Mouse (Mus musculus) liver, embryonic 16.5 days (tissue): ENCODE data around the gene Pitpnc1. TPM values are rescaled to one million over a fixed set of nuclear protein-coding genes. Genes with fewer than 3 reads are reported as not detected.
A peak's percentile ranks its signal among the peaks of the same experiment; 100 is the strongest.

Experiments
- ATAC-seq: fragments of 200-750 bp; cut with Nextera tagmentation; 2 replicates; pipeline ENCODE4 v1.8.0; 2017; ENCODE audit warnings: low read depth, mild to moderate bottlenecking, moderate number of reproducible peaks, moderate library complexity
- H3K27ac ChIP-seq: fragments of 300-500 bp; sonication (generic); 2 replicates; pipeline ENCODE4 v1.5.1; 2014; ENCODE audit warnings: mild to moderate bottlenecking, low read length
- H3K27me3 ChIP-seq: fragments of 300-500 bp; sonication (generic); 2 replicates; pipeline ENCODE4 v1.6.1; 2014; ENCODE audit warnings: low read depth, low read length, mixed read lengths; ENCODE audit not compliant: control insufficient read depth, insufficient read depth
- H3K36me3 ChIP-seq: fragments of 300-500 bp; sonication (generic); 2 replicates; pipeline ENCODE4 v1.6.1; 2014; ENCODE audit warnings: mild to moderate bottlenecking; ENCODE audit not compliant: control insufficient read depth, insufficient read depth
- H3K4me1 ChIP-seq: fragments of 300-500 bp; sonication (generic); 2 replicates; pipeline ENCODE4 v1.6.1; 2014; ENCODE audit warnings: low read depth, low read length, mixed read lengths; ENCODE audit not compliant: control insufficient read depth
- H3K4me2 ChIP-seq: fragments of 300-500 bp; sonication (generic); 2 replicates; pipeline ENCODE4 v1.6.1; 2014; ENCODE audit warnings: low read depth, low read length, mixed read lengths
- H3K4me3 ChIP-seq: fragments of 300-500 bp; sonication (generic); 2 replicates; pipeline ENCODE4 v1.5.1; 2014; ENCODE audit warnings: low read depth, mild to moderate bottlenecking, low read length
- H3K9ac ChIP-seq: fragments of 300-500 bp; sonication (generic); 2 replicates; pipeline ENCODE4 v1.6.1; 2014; ENCODE audit warnings: low read depth, low read length
- H3K9me3 ChIP-seq: fragments of 300-500 bp; sonication (generic); replicated peaks from 2 replicates; pipeline ENCODE4 v1.6.1; 2016; ENCODE audit warnings: low read length; ENCODE audit not compliant: control insufficient read depth
- WGBS: fragments of 180-500 bp; shearing (Covaris S2); extraction: QIAGEN DNeasy Blood & Tissue Kit; methylation state at CpG from one replicate; pipeline ENCODE4 v1.1.7; 2014; ENCODE audit not compliant: insufficient replicate concordance; 5-methylcytosine and 5-hydroxymethylcytosine counted together
- polyA plus RNA-seq: library from polyadenylated mRNA; unstranded; fragments of >200 nt; fragmentation: Nextera tagmentation; extraction: Ambion mirVana; gene quantifications from 2 replicates; pipeline ENCODE4 v1.2.1, GENCODE M21; 2015

Pitpnc1 gene
- polyA plus RNA-seq, 1 experiment from 2014 or later = 7.6 TPM

DNA sequence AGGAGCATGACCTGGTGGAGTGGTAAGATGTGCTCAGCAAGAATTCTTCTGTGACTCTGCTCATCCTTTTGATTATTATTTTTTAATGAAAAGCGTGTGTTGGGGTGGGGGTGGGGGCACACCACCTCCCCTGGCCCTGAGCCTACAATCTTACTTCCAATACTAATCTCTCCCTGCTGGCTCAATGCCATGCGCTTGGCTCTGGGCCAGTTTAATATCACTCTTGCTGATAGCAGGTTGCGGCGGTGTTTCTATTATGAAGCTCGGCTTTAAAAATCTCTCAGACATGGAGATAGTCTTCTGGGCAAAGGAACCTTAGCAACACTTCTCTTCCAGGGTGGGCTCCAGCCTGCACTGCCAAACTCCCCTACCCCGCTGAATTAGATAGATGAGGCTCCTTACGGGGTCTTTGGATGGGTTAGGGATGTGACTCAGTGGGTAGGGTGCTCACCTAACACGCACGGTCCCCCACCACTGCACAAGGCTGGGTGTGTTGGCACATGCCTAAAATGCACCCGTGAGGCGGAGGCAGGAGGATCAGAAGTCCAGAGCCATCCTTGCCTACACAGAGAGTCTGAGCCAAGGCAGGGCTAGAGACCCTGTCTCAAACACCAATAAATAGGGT lies 198.0 kb downstream of the Pitpnc1 start:
- Histone ChIP-seq H3K4me3 (no peak overlapping the region), H3K9ac (no peak overlapping the region), H3K4me2 (no peak overlapping the region), H3K27ac (no peak overlapping the region), H3K4me1 (peaks cover 7% of the 10 kb centered on the region; the same call in 1 of the 2 replicates), H3K36me3 (no peaks in the 10 kb centered on the region), H3K27me3 (no peaks in the 10 kb centered on the region), H3K9me3 (0 out of 2 replicates have a peak, but pooled peaks cover 2% of the 10 kb centered on the region)
- WGBS = 81% methylated on average over 11 of the region's 11 CpGs
- no peak for ATAC-seq

DNA sequence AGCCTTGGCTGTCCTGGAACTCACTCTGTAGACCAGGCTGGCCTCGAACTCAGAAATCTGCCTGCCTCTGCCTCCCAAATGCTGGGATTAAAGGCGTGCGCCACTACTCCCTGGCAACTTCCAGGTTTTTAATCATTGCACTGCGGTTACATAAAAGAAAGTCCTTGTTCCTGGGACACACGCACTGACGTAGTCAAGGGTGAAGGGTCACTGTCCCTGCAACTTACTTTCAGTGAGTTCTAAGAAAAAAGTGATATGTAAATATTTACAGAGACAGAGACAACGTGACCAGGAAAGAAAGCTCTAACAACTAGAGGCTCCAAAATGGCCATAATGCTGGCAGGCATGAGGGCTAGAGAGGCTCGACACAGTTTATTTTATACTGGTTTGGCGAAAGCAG lies 199.9 kb downstream of the Pitpnc1 start:
- peak; percentile 58 for ATAC-seq

DNA sequence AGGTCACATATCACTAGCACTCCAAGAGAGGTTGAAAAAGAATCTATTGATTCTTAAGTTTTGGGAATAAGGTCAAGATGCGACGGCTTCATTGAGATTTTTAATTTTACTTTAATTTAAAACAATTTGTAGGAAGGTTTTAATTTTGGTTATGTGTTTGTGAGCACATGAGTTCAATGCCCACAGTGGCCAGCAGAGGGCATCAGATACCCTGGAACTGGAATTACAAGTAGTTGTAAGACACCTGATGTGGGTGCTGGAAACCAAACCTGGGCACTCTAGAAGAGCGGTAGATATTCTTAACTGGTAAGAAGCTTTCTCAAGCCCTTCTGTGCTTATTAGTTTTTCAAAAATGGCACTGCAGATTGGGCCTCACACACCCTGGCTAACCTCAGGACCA lies 203.0 kb downstream of the Pitpnc1 start:
- Histone ChIP-seq H3K4me3 (no peak overlapping the region), H3K9me3 (0 out of 2 replicates have a peak, but pooled peaks cover 2% of the 10 kb centered on the region), H3K9ac (no peak overlapping the region), H3K27me3 (no peaks in the 10 kb centered on the region), H3K4me2 (no peak overlapping the region), H3K27ac (no peak overlapping the region), H3K36me3 (no peaks in the 10 kb centered on the region), H3K4me1 (peaks cover 2% of the 10 kb centered on the region; the same call in 1 of the 2 replicates)
- 81% methylated on average over 3 of the region's 3 CpGs for WGBS
- ATAC-seq = no peak

More for the DNA sequence above, 199.9 kb downstream of the Pitpnc1 start:
- Histone ChIP-seq H3K9me3 (0 out of 2 replicates have a peak, but pooled peaks cover 2% of the 10 kb centered on the region), H3K4me1 (peaks cover 3% of the 10 kb centered on the region; the same call in 1 of the 2 replicates), H3K9ac (no peak overlapping the region), H3K27me3 (no peaks in the 10 kb centered on the region), H3K27ac (0 out of 2 replicates have a peak overlapping the region, but pooled peaks have one; percentile 14), H3K36me3 (no peaks in the 10 kb centered on the region), H3K4me3 (no peak overlapping the region), H3K4me2 (no peak overlapping the region)
- WGBS = 76% methylated on average over 9 of the region's 9 CpGs

DNA sequence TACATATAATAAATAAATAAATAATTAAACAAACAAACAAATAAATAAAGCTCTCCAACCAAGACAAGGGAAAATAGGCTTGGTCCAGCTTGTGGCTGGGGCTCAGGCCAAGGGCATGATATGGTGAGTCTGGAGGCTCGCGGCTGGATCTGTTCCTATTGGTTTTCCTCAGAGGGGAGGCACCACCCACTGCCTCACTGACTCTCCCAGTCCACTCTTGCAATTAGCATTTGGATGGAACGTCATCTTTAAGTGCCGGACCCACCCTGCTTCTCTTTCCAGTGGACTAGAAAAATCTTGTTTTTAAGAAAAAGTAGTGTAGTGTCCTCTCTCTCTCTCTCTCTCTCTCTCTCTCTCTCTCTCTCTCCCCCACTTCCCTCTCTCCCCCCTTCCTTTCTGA lies 204.6 kb downstream of the Pitpnc1 start:
- 0 out of 2 replicates have a peak, but pooled peaks cover 2% of the 10 kb centered on the region for H3K9me3 ChIP-seq
- no peak overlapping the region for H3K4me2 ChIP-seq
- no peak overlapping the region for H3K4me3 ChIP-seq
- H3K27ac ChIP-seq = no peak overlapping the region
- no peaks in the 10 kb centered on the region for H3K27me3 ChIP-seq
- H3K9ac ChIP-seq = no peak overlapping the region
- no peaks in the 10 kb centered on the region for H3K4me1 ChIP-seq
- no peaks in the 10 kb centered on the region for H3K36me3 ChIP-seq
- ATAC-seq = no peak
- 81% methylated on average over 4 of the region's 4 CpGs for WGBS

DNA sequence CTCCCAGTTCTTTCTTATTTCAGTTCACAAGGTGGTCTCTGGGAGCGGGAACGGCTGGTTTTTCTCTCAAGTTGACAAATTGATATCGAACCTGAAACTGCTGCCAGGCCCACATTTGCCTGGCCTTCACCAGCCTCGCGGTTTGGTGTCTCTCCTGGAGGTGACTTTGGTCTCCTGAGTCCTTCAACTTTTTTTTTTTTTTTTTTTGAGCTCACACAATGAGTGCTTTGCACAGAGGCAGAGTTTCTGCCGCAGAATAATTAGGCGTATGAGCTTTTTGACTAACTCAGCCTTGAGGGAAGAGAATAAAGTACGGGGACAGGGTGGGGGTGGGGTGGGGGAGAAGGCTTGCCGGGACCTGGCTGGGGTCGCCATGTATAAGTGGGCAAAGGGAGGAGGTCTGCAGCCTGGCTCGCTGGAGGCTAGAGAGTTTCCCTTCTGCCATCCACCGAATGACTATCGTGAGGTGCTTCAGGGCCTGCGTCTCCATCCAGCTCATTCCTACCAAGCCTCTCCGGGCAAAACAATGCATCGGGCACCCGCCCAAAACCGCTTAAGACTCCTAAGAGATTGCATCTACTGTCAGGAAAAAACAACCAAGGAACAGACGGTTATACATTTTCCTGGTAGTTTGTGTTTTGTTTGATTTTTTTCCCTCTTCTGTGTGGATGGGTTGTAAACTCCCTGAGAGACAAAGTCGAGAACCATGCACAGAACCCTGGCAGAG lies 205.4 kb downstream of the Pitpnc1 start:
- no peaks in the 10 kb centered on the region for H3K4me1 ChIP-seq
- H3K4me2 ChIP-seq = no peak overlapping the region
- H3K27me3 ChIP-seq = no peaks in the 10 kb centered on the region
- no peak overlapping the region for H3K27ac ChIP-seq
- no peaks in the 10 kb centered on the region for H3K36me3 ChIP-seq
- WGBS = 69% methylated on average over 20 of the region's 20 CpGs
- H3K9me3 ChIP-seq = 0 out of 2 replicates have a peak, but pooled peaks cover 2% of the 10 kb centered on the region
- no peak for ATAC-seq
- H3K9ac ChIP-seq = no peak overlapping the region
- no peak overlapping the region for H3K4me3 ChIP-seq

DNA sequence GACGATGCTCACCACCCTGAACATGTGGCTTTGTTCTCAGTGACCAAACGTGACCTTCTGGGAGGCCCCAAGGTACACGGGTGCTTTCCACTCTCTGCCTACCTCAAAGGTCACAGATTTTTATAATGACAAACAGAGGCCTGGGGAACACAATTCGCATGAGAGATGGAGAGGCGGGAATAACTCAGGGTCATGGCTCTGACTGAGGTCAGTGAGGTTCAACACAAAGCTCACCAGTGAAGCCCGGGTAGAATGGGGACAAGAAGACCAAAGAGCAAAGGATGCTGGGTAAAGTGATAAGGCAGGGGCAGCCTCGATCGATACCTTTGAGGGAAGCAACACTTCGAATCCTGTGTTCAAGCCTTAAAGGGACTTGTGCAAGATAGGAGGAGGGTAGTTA lies 206.7 kb downstream of the Pitpnc1 start:
- Histone ChIP-seq H3K9me3 (0 out of 2 replicates have a peak, but pooled peaks cover 2% of the 10 kb centered on the region), H3K4me2 (no peak overlapping the region), H3K4me1 (no peaks in the 10 kb centered on the region), H3K27ac (no peak overlapping the region), H3K9ac (no peak overlapping the region), H3K36me3 (no peaks in the 10 kb centered on the region), H3K4me3 (no peak overlapping the region), H3K27me3 (no peaks in the 10 kb centered on the region)
- 57% methylated on average over 9 of the region's 9 CpGs for WGBS
- ATAC-seq = peak; percentile 69

DNA sequence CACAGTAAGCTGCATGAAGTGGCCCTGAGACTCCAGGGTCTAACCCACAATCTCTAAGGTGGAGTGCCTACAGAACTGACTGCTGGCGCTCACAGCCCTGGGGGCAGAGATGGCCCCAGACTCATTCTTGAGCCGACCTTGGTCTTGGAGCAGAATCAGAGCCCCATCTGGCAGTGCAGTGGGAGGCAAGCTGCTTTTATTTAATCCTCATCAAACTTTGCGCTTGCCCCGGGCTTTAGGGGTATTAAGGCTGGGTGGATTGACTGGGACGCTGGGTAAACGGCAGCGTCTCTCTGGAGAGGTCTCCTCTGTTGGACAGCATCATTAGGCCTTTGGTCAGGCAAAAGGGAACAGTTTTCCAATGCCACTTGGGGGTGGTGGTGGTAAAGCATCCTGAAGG lies 211.1 kb downstream of the Pitpnc1 start:
- H3K4me3 ChIP-seq = no peak overlapping the region
- no peak for ATAC-seq
- WGBS = 91% methylated on average over 7 of the region's 7 CpGs
- no peak overlapping the region for H3K4me2 ChIP-seq
- H3K36me3 ChIP-seq = no peaks in the 10 kb centered on the region
- H3K9me3 ChIP-seq = no peaks in the 10 kb centered on the region
- no peak overlapping the region for H3K27ac ChIP-seq
- no peaks in the 10 kb centered on the region for H3K27me3 ChIP-seq
- no peaks in the 10 kb centered on the region for H3K4me1 ChIP-seq
- H3K9ac ChIP-seq = no peak overlapping the region

DNA sequence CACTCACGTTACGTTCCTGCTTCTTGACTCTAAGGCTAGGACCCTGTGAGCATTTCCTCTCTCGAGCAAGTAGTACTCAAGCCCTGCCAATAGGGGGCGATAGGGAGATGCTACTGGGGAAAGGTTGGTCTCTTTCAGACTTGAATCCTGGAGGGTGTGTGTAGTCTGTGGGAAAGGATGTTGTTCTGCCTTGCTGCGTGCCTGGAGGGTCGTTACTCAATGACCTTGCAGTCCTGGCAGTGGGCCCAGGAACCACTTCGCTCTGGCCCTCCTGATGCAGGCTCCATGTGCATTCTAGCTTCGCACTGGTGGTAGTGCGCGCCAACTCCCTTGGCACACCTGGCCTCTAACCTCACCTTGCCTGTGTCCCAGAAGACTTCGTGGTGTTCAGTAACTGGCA lies 215.3 kb downstream of the Pitpnc1 start:
- Histone ChIP-seq H3K4me3 (no peak overlapping the region), H3K9ac (no peak overlapping the region), H3K9me3 (no peaks in the 10 kb centered on the region), H3K27me3 (no peaks in the 10 kb centered on the region), H3K4me1 (no peaks in the 10 kb centered on the region), H3K4me2 (no peak overlapping the region), H3K36me3 (peaks cover 7% of the 10 kb centered on the region), H3K27ac (no peak overlapping the region)
- ATAC-seq = no peak
- WGBS = 84% methylated on average over 11 of the region's 11 CpGs

DNA sequence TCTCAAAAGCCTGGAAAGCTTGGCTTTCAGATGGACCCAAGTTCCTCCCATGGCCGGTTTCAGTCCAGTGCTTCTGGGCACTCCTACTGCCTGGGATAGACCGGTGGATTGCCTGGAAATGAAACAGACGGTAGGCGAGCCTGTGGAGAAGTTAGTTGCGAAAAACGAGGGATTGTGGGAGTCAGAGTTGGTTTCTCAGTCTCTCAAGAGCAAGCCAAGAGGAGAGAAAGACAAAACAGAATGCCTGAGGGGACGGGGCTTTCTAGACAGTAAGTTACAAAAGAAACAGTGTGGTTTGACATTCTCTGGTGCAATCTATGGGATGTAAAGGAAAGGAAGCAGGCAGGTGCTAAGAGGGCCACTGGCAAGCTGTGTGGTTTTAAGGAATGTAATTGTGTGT lies 216.3 kb downstream of the Pitpnc1 start:
- Histone ChIP-seq H3K27me3 (no peaks in the 10 kb centered on the region), H3K4me1 (no peaks in the 10 kb centered on the region), H3K9me3 (no peaks in the 10 kb centered on the region), H3K4me3 (no peak overlapping the region), H3K36me3 (peaks cover 7% of the 10 kb centered on the region), H3K4me2 (no peak overlapping the region), H3K27ac (no peak overlapping the region), H3K9ac (no peak overlapping the region)
- 70% methylated on average over 7 of the region's 7 CpGs for WGBS
- no peak for ATAC-seq
